Comparison of ENCODE assay signal across 14 mouse cellular contexts in genomic region chr12:80232076-80232839, GRCm38 (mm10). TPM values are rescaled to one million over a fixed set of nuclear protein-coding genes. Genes with fewer than 3 reads are reported as not detected.
DNase-seq lines count a peak whose midpoint lies in the region; ATAC-seq and TF ChIP-seq lines count a peak whose summit lies in the region.
"Had no signal": no experiment of that assay in that cellular context is flagged by ENCODE, and none has a peak within 500 bp of the region (broad histone marks: within the 10 kb centered on the region; RNA-seq: fewer than 3 reads in every experiment).

No protein-coding gene starts in this region.

- H3K27ac ChIP-seq in heart, embryonic 10.5 days = peak overlapping the region; percentile 87
- peak overlapping the region; percentile 88; the same call in 1 of the 2 replicates for H3K27ac ChIP-seq in kidney, embryonic 16.5 days (ENCODE audit: low read length)
- H3K27ac ChIP-seq in embryonic facial prominence, embryonic 15.5 days (replicated peaks) = peak overlapping the region; percentile 93; the same call in 1 of the 2 replicates

- intact Hi-C loops in heart, postnatal 25 days (cut with DNase I) = no loop called here

- no peak overlapping the region; the same call in 1 of the 2 replicates for H3K9ac ChIP-seq in kidney, embryonic 16.5 days (replicated peaks; ENCODE audit: low read length)
- H3K9ac ChIP-seq in embryonic facial prominence, embryonic 15.5 days = no peak overlapping the region
- H3K9ac ChIP-seq: forebrain, postnatal 0 days; neural tube, embryonic 13.5 days had no signal

- ATAC-seq in kidney, embryonic 16.5 days (ENCODE audit: low FRiP score, low TSS enrichment) = no peak
- no peak for ATAC-seq in embryonic facial prominence, embryonic 15.5 days (ENCODE audit: insufficient number of reproducible peaks, low FRiP score, low TSS enrichment, low read depth)
- no peak for ATAC-seq in megakaryocyte progenitor cell, adult 5-6 weeks (replicated peaks; ENCODE audit: poor library complexity)
- ATAC-seq: forebrain, postnatal 0 days had no signal

- no peak for TF ChIP-seq POLR2A in myocyte (IDR thresholded peaks at IDR 0.05; ENCODE audit: insufficient read length, low read depth)

- H3K36me3 ChIP-seq in heart, embryonic 10.5 days = peaks cover 35% of the 10 kb centered on the region
- peaks cover 12% of the 10 kb centered on the region; the same call in 1 of the 2 replicates for H3K36me3 ChIP-seq in kidney, embryonic 16.5 days (ENCODE audit: insufficient read depth, low read length)
- H3K36me3 ChIP-seq in embryonic facial prominence, embryonic 15.5 days = peaks cover 15% of the 10 kb centered on the region
- H3K36me3 ChIP-seq in myocyte (ENCODE audit: control insufficient read depth, insufficient read depth) = no peaks in the 10 kb centered on the region

- no peak overlapping the region for H3ac ChIP-seq in myocyte (ENCODE audit: control insufficient read depth, insufficient read length)

- H3K4me1 ChIP-seq in heart, embryonic 10.5 days = peaks cover 58% of the 10 kb centered on the region
- peaks cover 49% of the 10 kb centered on the region for H3K4me1 ChIP-seq in kidney, embryonic 16.5 days (ENCODE audit: insufficient read depth, low read length)
- H3K4me1 ChIP-seq in embryonic facial prominence, embryonic 15.5 days = peaks cover 53% of the 10 kb centered on the region

- no peaks in the 10 kb centered on the region for H3K27me3 ChIP-seq in heart, embryonic 10.5 days (ENCODE audit: insufficient read depth, poor library complexity, severe bottlenecking)
- no peaks in the 10 kb centered on the region for H3K27me3 ChIP-seq in kidney, embryonic 16.5 days (ENCODE audit: insufficient read depth, low read length)
- H3K27me3 ChIP-seq in embryonic facial prominence, embryonic 15.5 days = no peaks in the 10 kb centered on the region
- no peaks in the 10 kb centered on the region for H3K27me3 ChIP-seq in myocyte (ENCODE audit: control insufficient read depth, insufficient read depth, insufficient read length)
- H3K27me3 ChIP-seq: neural tube, embryonic 13.5 days had no signal

- H3K79me2 ChIP-seq in myocyte (ENCODE audit: control insufficient read depth, insufficient read depth) = peaks cover 80% of the 10 kb centered on the region

- 70% methylated on average over 9 of the region's 9 CpGs for WGBS in heart, embryonic 10.5 days
- 82% methylated on average over 9 of the region's 9 CpGs for WGBS in kidney, embryonic 16.5 days
- 67% methylated on average over 9 of the region's 9 CpGs for WGBS in embryonic facial prominence, embryonic 15.5 days

- DNase-seq in heart, embryonic 10.5 days (ENCODE audit: low spot score) = no peak
- DNase-seq in heart, postnatal 25 days (ENCODE audit: low spot score) = no peak
- no peak for DNase-seq in kidney, adult 18-20 months
- no peak for DNase-seq in thymus, postnatal 36 days
- DNase-seq: forebrain, postnatal 0 days; kidney, postnatal 36 days; right cerebral cortex, postnatal 25 days; thymus, adult 18-20 months had no signal

- no peaks in the 10 kb centered on the region for H3K9me3 ChIP-seq in heart, embryonic 10.5 days
- H3K9me3 ChIP-seq in kidney, embryonic 16.5 days (ENCODE audit: low read length) = no peaks in the 10 kb centered on the region; the same call in 1 of the 2 replicates
- no peaks in the 10 kb centered on the region for H3K9me3 ChIP-seq in embryonic facial prominence, embryonic 15.5 days (replicated peaks)
- H3K9me3 ChIP-seq: neural tube, embryonic 13.5 days had no signal

- no peak overlapping the region for H3K4me2 ChIP-seq in kidney, embryonic 16.5 days (replicated peaks; ENCODE audit: low read depth, low read length)
- H3K4me2 ChIP-seq in embryonic facial prominence, embryonic 15.5 days (replicated peaks) = no peak overlapping the region
- H3K4me2 ChIP-seq in myocyte (ENCODE audit: low read depth) = peak overlapping the region; percentile 75
- H3K4me2 ChIP-seq: neural tube, embryonic 13.5 days had no signal

- 0 out of 2 replicates have a peak overlapping the region, but pooled peaks have one; percentile 34 for H3K4me3 ChIP-seq in heart, embryonic 10.5 days
- H3K4me3 ChIP-seq in kidney, embryonic 16.5 days (ENCODE audit: low read length) = no peak overlapping the region
- no peak overlapping the region for H3K4me3 ChIP-seq in embryonic facial prominence, embryonic 15.5 days (replicated peaks)
- no peak overlapping the region for H3K4me3 ChIP-seq in myocyte
- H3K4me3 ChIP-seq: midbrain, embryonic 10.5 days; neural tube, embryonic 13.5 days had no signal

TF ChIP-seq in myocyte, 11 proteins besides CTCF, POLR2A, EP300 and RAD21:
- TF ChIP-seq E2F4 (IDR thresholded peaks at IDR 0.05; ENCODE audit: insufficient read depth) (no peak), TCF12 (IDR thresholded peaks at IDR 0.05; ENCODE audit: insufficient read depth, poor library complexity, severe bottlenecking) (no peak), MYOG (IDR thresholded peaks at IDR 0.05; ENCODE audit: control insufficient read depth in 1 of 3, insufficient read depth in 1 of 3, insufficient read length in 2 of 3, low read depth in 2 of 3) (no peak), TCF3 (IDR thresholded peaks at IDR 0.05; ENCODE audit: insufficient read length, low read depth) (no peak)
TF ChIP-seq in myocyte: peak in this region for 0.

RNA-seq across cellular contexts. Expression of gene Actn1, which starts 27.9 kb away (rescaled TPM):
- polyA plus RNA-seq in heart, embryonic 10.5 days (2016; fragmentation: Nextera tagmentation; extraction: Ambion mirVana) = 62.6 and 67.8 TPM in 2 replicates
- total RNA-seq in heart, postnatal 25 days (2021) = 10 to 100 TPM; 33.9 to 38.3 TPM
- polyA plus RNA-seq in kidney, embryonic 16.5 days (2015; fragmentation: Nextera tagmentation; extraction: Ambion mirVana) = 44.8 and 49.2 TPM in 2 replicates
- polyA plus RNA-seq in embryonic facial prominence, embryonic 15.5 days (2015; fragmentation: Nextera tagmentation; extraction: Ambion mirVana) = 35.6 and 35.7 TPM in 2 replicates
- 166 TPM for polyA plus RNA-seq in myocyte (2012; fragmentation: generic; extraction: Trizol)
- total RNA-seq in megakaryocyte progenitor cell, adult 5-6 weeks (2015) = 14.8 and 17.2 TPM in 2 replicates
- total RNA-seq in megakaryocyte progenitor cell, adult 5-6 weeks (2017) = 17.8 and 19.4 TPM in 2 replicates
